Mouse (Mus musculus): ENCODE data around the gene Smoc1.

GRCm38 (mm10) chr12:81133055-81133665 is 106.6 kb downstream of the Smoc1 start:
- no peak for TF ChIP-seq CTCF (IDR thresholded peaks at IDR 0.05; ENCODE audit: borderline replicate concordance, control insufficient read depth, extremely low read depth, insufficient read depth, low read length, poor library complexity)
- no peak for TF ChIP-seq POLR2A (IDR thresholded peaks at IDR 0.05; ENCODE audit: control insufficient read depth, extremely low read depth, insufficient read depth, low read length, poor library complexity)

Data from thymus, adult 2 months (tissue).